ENCODE assay signal across 8 mouse cellular contexts in the genomic region with DNA sequence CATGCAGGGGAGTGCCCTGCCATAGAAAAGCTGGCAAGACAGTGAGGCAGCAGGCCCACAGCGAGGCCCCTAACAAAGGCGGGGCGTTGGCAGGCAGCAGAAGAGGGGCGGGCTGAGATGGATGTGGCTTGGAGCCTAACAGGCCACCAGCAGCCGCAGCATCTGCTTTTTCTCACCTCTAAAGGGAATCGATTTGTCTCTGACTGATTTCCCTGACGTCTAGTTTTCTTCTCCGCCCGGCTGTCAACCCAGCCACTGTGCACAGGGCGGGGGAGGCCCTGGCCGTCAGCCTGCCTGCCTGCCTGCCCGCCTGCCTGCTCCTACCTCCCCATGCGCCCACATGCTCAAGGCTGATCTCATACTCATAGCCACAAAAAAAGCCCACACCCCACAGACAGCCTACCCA. TPM values are rescaled to one million over a fixed set of nuclear protein-coding genes. Genes with fewer than 3 reads are reported as not detected.
DNase-seq lines count a peak whose midpoint lies in the region; ATAC-seq and TF ChIP-seq lines count a peak whose summit lies in the region.

No protein-coding gene starts in this region.

- H3K9me3 ChIP-seq in intestine, embryonic 15.5 days: no peaks in the 10 kb centered on the region
- no peaks in the 10 kb centered on the region for H3K9me3 ChIP-seq in limb, embryonic 15.5 days
- H3K9me3 ChIP-seq in neural tube, embryonic 15.5 days (replicated peaks): no peaks in the 10 kb centered on the region

- no peaks in the 10 kb centered on the region for H3K36me3 ChIP-seq in intestine, embryonic 15.5 days
- no peaks in the 10 kb centered on the region for H3K36me3 ChIP-seq in limb, embryonic 15.5 days
- no peaks in the 10 kb centered on the region for H3K36me3 ChIP-seq in neural tube, embryonic 15.5 days

- peak; percentile 87 for ATAC-seq in frontal cortex, adult (ENCODE audit: low TSS enrichment)
- peak; percentile 81 for ATAC-seq in intestine, embryonic 15.5 days
- peak; percentile 61 for ATAC-seq in limb, embryonic 15.5 days (ENCODE audit: insufficient number of reproducible peaks, low FRiP score, low TSS enrichment, low read depth)
- peak; percentile 88 for ATAC-seq in neural tube, embryonic 15.5 days (ENCODE audit: low FRiP score)
- no peak for ATAC-seq in erythroid progenitor cell, adult 5-6 weeks (replicated peaks; ENCODE audit: low FRiP score, poor library complexity, severe bottlenecking)

- peak; percentile 11 for DNase-seq in adrenal gland, adult 8-10 months
- no peak for DNase-seq in adrenal gland, adult 18-20 months (ENCODE audit: low spot score in 2 of 2)
- peak; percentile 44 to 58 for DNase-seq in cerebellum, adult 2 months

- WGBS in cerebellum, adult 2 months: 15% methylated on average over 13 of the region's 13 CpGs
- 25% methylated on average over 13 of the region's 13 CpGs for WGBS in intestine, embryonic 15.5 days
- 22% methylated on average over 13 of the region's 13 CpGs for WGBS in limb, embryonic 15.5 days
- WGBS in neural tube, embryonic 15.5 days: 17% methylated on average over 13 of the region's 13 CpGs

- no peak for TF ChIP-seq CTCF in cerebellum, adult 2 months (IDR thresholded peaks at IDR 0.05; ENCODE audit: borderline replicate concordance, insufficient read depth, low read depth, low read length)

- no peak overlapping the region for H3K9ac ChIP-seq in intestine, embryonic 15.5 days
- H3K9ac ChIP-seq in limb, embryonic 15.5 days: no peak overlapping the region
- H3K9ac ChIP-seq in neural tube, embryonic 15.5 days (replicated peaks): 0 out of 2 replicates have a peak overlapping the region, but pooled peaks have one; percentile 9

- no peak for TF ChIP-seq POLR2A in cerebellum, adult 2 months (IDR thresholded peaks at IDR 0.05; ENCODE audit: borderline replicate concordance, insufficient read depth, low read length)

- H3K27me3 ChIP-seq in cerebellum, adult 2 months (ENCODE audit: control insufficient read depth, insufficient read depth, low read length): no peaks in the 10 kb centered on the region
- no peaks in the 10 kb centered on the region for H3K27me3 ChIP-seq in intestine, embryonic 15.5 days (replicated peaks)
- H3K27me3 ChIP-seq in limb, embryonic 15.5 days: no peaks in the 10 kb centered on the region
- H3K27me3 ChIP-seq in neural tube, embryonic 15.5 days (replicated peaks): peaks cover 5% of the 10 kb centered on the region; the same call in 1 of the 2 replicates

- H3K4me2 ChIP-seq in intestine, embryonic 15.5 days (replicated peaks): no peak overlapping the region
- no peak overlapping the region for H3K4me2 ChIP-seq in limb, embryonic 15.5 days
- H3K4me2 ChIP-seq in neural tube, embryonic 15.5 days: no peak overlapping the region

- no peak overlapping the region for H3K4me3 ChIP-seq in cerebellum, adult 2 months (replicated peaks; ENCODE audit: insufficient read depth, low read depth, low read length)
- no peak overlapping the region for H3K4me3 ChIP-seq in intestine, embryonic 15.5 days (replicated peaks)
- H3K4me3 ChIP-seq in limb, embryonic 15.5 days: no peak overlapping the region
- H3K4me3 ChIP-seq in neural tube, embryonic 15.5 days (replicated peaks): no peak overlapping the region

- H3K27ac ChIP-seq in cerebellum, adult 2 months (ENCODE audit: insufficient read depth, low read length): no peak overlapping the region
- peak overlapping the region; percentile 66 for H3K27ac ChIP-seq in intestine, embryonic 15.5 days
- peak overlapping the region; percentile 57 for H3K27ac ChIP-seq in limb, embryonic 15.5 days
- H3K27ac ChIP-seq in neural tube, embryonic 15.5 days (replicated peaks): peak overlapping the region; percentile 80

- peaks cover 17% of the 10 kb centered on the region for H3K4me1 ChIP-seq in cerebellum, adult 2 months (ENCODE audit: control insufficient read depth, insufficient read depth, low read length)
- peaks cover 24% of the 10 kb centered on the region for H3K4me1 ChIP-seq in intestine, embryonic 15.5 days (replicated peaks)
- peaks cover 22% of the 10 kb centered on the region for H3K4me1 ChIP-seq in limb, embryonic 15.5 days
- H3K4me1 ChIP-seq in neural tube, embryonic 15.5 days: peaks cover 25% of the 10 kb centered on the region

RNA-seq across cellular contexts. Expression of gene Zmiz1, which starts 37.4 kb away (rescaled TPM):
- total RNA-seq in adrenal gland, adult 8-10 months (2022): 100 to 1,000 TPM in 2 of 4 experiments, 10 to 100 TPM in 2; 90.3 to 192 (median 125) TPM
- 100 to 1,000 TPM in 1 of 2 experiments, 10 to 100 TPM in 1; 89.1 to 116 TPM for total RNA-seq in adrenal gland, adult 18-20 months (2021)
- polyA plus RNA-seq in cerebellum, adult 2 months (2012; rRNA removed): 63.7 and 72.5 TPM in 2 replicates
- polyA plus RNA-seq in intestine, embryonic 15.5 days (2015; fragmentation: Nextera tagmentation; extraction: Ambion mirVana): 26.3 and 28.0 TPM in 2 replicates
- 41.9 and 50.5 TPM in 2 replicates for polyA plus RNA-seq in limb, embryonic 15.5 days (2015; fragmentation: Nextera tagmentation; extraction: Ambion mirVana)
- polyA plus RNA-seq in neural tube, embryonic 15.5 days (2015; fragmentation: Nextera tagmentation; extraction: Ambion mirVana): 51.1 and 54.7 TPM in 2 replicates
- 20.9 and 36.0 TPM in 2 replicates for total RNA-seq in erythroid progenitor cell, adult 5-6 weeks (2015; ENCODE audit: low replicate concordance)
- total RNA-seq in erythroid progenitor cell, adult 5-6 weeks (2017; ENCODE audit: low replicate concordance): 4.0 and 4.6 TPM in 2 replicates

Comparison
In these comparisons a context has a peak if more than half of its experiments do, and no peak if none do; other contexts are left out.
1. DNase-seq: peak in adrenal gland, adult 8-10 months (single experiment) and cerebellum, adult 2 months (2 of 2); none in adrenal gland, adult 18-20 months (0 of 2).